Mouse (Mus musculus) lung, embryonic 14.5 days (tissue): ENCODE data around the gene Slc48a1. TPM values are rescaled to one million over a fixed set of nuclear protein-coding genes. Genes with fewer than 3 reads are reported as not detected.
A peak's percentile ranks its signal among the peaks of the same experiment; 100 is the strongest.

Experiments used
- ATAC-seq: fragments of 200-750 bp; cut with Nextera tagmentation; 2 replicates; pipeline ENCODE4 v1.8.0; 2017; ENCODE audit warnings: mild to moderate bottlenecking, moderate TSS enrichment, moderate library complexity; ENCODE audit not compliant: insufficient read depth
- DNase-seq: peaks from one replicate; pipeline ENCODE4 v3.0.0-alpha.2; 2015
- H3K27ac ChIP-seq: fragments of 300-500 bp; sonication (generic); 2 replicates; pipeline ENCODE4 v1.5.1; 2014; ENCODE audit warnings: low read depth, mild to moderate bottlenecking, moderate library complexity
- H3K27me3 ChIP-seq: fragments of 300-500 bp; sonication (generic); 2 replicates; pipeline ENCODE4 v1.6.1; 2014; ENCODE audit warnings: low read length, control low read depth; ENCODE audit not compliant: insufficient read depth
- H3K36me3 ChIP-seq: fragments of 300-500 bp; sonication (generic); 2 replicates; pipeline ENCODE4 v1.6.1; 2014; ENCODE audit warnings: control low read depth; ENCODE audit not compliant: insufficient read depth
- H3K4me1 ChIP-seq: fragments of 300-500 bp; sonication (generic); 2 replicates; pipeline ENCODE4 v1.6.1; 2014; ENCODE audit warnings: antibody characterized with exemption, control low read depth; ENCODE audit not compliant: insufficient read depth
- H3K4me2 ChIP-seq: fragments of 300-500 bp; sonication (generic); 2 replicates; pipeline ENCODE4 v1.6.1; 2014; ENCODE audit warnings: mild to moderate bottlenecking
- H3K4me3 ChIP-seq: fragments of 300-500 bp; sonication (generic); 2 replicates; pipeline ENCODE4 v1.5.1; 2014; ENCODE audit warnings: low read depth, low read length
- H3K9ac ChIP-seq: fragments of 300-500 bp; sonication (generic); 2 replicates; pipeline ENCODE4 v1.6.1; 2014
- H3K9me3 ChIP-seq: fragments of 300-500 bp; sonication (generic); 2 replicates; pipeline ENCODE4 v1.6.1; 2016; ENCODE audit warnings: low read depth, low read length, control low read depth
- CTCF ChIP-seq: IDR thresholded peaks from 2 replicates; pipeline ENCODE4 v1.5.1; 2016; ENCODE audit warnings: antibody characterized with exemption, low read depth
- WGBS: fragments of 180-500 bp; shearing (Covaris S2); extraction: QIAGEN DNeasy Blood & Tissue Kit; methylation state at CpG from one replicate; pipeline ENCODE4 v1.1.7; 2014; 5-methylcytosine and 5-hydroxymethylcytosine counted together
- polyA plus RNA-seq: library from polyadenylated mRNA; unstranded; fragments of >200 nt; fragmentation: Nextera tagmentation; extraction: Ambion mirVana; gene quantifications from 2 replicates; pipeline ENCODE4 v1.2.1, GENCODE M21; 2014

Slc48a1 gene
- polyA plus RNA-seq, 1 experiment from 2014 or later: 25.3 TPM

GRCm38 (mm10) chr15:97767280-97768186, 10.8 kb upstream of the Slc48a1 start, which contains the start of gene Rapgef3:
Rapgef3 (minus strand) TSS chr15:97767972.
- H3K27me3 ChIP-seq: peaks cover 7% of the 10 kb centered on the region; the same call in 1 of the 2 replicates
- peak within 1 kb of the TSS; percentile 59 for H3K9ac ChIP-seq
- peak within 1 kb of the TSS; percentile 42 for H3K4me3 ChIP-seq
- TF ChIP-seq CTCF: peak; percentile 78
- peak within 1 kb of the TSS; percentile 76; the same call in 1 of the 2 replicates for H3K27ac ChIP-seq
- ATAC-seq: peak; percentile 91
- no peaks in the 10 kb centered on the region for H3K36me3 ChIP-seq
- H3K4me2 ChIP-seq: peak within 1 kb of the TSS; percentile 78
- H3K4me1 ChIP-seq: peaks cover 32% of the 10 kb centered on the region
- peak; percentile 86 for DNase-seq
- under 1% methylated on average over 44 of the region's 44 CpGs for WGBS
- H3K9me3 ChIP-seq: no peaks in the 10 kb centered on the region

DNA sequence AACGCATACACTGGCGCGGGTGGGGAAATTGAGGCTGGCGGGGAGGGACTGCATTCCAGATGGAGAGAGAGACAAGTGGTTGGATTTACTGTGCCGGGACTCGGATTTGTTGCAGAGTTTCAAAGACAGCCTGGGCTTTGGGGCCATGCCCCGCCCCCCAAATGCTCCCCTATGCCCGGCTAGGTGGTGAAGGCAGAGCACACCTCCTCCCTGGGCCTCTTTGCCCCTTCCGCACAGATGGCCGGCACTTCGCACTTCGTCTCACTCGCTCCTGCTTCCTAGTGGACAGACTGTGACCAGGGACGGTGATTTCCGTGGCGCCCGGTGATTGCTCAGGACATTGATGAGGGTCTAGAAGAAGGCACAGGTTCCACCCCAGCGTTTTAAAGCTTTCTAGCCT, 10.1 kb upstream of the Slc48a1 start:
- ATAC-seq: peak; percentile 18
- no peak for DNase-seq
- H3K27ac ChIP-seq: peak overlapping the region; percentile 76; the same call in 1 of the 2 replicates
- no peaks in the 10 kb centered on the region for H3K36me3 ChIP-seq
- peak overlapping the region; percentile 78 for H3K4me2 ChIP-seq
- peak overlapping the region; percentile 42 for H3K4me3 ChIP-seq
- H3K9ac ChIP-seq: peak overlapping the region; percentile 59
- TF ChIP-seq CTCF: 0 out of 2 replicates have a peak, but pooled peaks have one; percentile 31
- 3% methylated on average over 18 of the region's 18 CpGs for WGBS
- peaks cover 7% of the 10 kb centered on the region; the same call in 1 of the 2 replicates for H3K27me3 ChIP-seq
- H3K4me1 ChIP-seq: peaks cover 39% of the 10 kb centered on the region
- H3K9me3 ChIP-seq: no peaks in the 10 kb centered on the region

DNA sequence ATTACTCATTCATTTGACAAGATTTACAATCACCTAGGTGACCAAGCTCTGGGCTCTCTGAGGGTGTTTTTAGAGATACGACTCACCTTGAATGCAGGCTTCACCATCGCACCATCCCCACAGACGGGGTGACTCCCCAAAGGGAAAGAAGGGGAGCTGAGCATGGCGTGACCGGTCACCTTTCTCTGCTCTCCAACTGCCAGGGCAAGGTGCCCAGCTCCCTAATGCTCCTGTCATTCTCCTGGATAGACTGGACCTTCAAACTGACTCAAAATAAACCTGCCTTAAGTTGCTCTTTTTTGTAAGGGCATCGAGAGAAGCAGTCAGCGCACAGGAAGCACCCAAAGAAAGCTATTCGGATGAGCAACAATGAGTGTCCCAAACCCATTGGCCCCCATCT, 8.0 kb upstream of the Slc48a1 start:
- H3K9me3 ChIP-seq: no peaks in the 10 kb centered on the region
- no peak for TF ChIP-seq CTCF
- ATAC-seq: no peak
- no peak overlapping the region for H3K4me3 ChIP-seq
- H3K27me3 ChIP-seq: peaks cover 7% of the 10 kb centered on the region; the same call in 1 of the 2 replicates
- no peak overlapping the region for H3K27ac ChIP-seq
- H3K36me3 ChIP-seq: no peaks in the 10 kb centered on the region
- peaks cover 42% of the 10 kb centered on the region for H3K4me1 ChIP-seq
- 81% methylated on average over 8 of the region's 8 CpGs for WGBS
- H3K9ac ChIP-seq: no peak overlapping the region
- DNase-seq: no peak
- no peak overlapping the region for H3K4me2 ChIP-seq

DNA sequence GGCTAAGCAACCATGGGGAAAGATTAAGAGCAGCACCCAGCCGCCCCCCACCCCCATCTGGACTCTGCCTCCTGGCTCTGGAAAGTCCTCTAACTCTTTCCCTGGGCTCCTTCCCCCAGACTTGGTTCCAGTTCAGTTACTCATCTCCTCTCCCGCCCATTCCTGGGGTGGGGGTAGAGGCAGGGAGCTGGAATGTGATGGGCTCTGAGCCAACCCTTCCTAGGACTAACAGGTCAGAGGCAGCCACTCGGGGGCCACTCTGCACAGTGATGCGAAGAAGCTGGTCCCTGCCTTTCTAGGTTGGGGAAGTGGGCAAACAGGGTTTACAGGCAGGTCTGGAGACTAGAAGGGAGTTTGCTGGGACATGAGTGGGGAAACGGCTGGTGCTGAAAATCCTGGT, 5.2 kb upstream of the Slc48a1 start:
- Histone ChIP-seq H3K9ac (no peak overlapping the region), H3K4me1 (peaks cover 24% of the 10 kb centered on the region), H3K4me2 (peak overlapping the region; percentile 37; the same call in 1 of the 2 replicates), H3K36me3 (no peaks in the 10 kb centered on the region), H3K9me3 (no peaks in the 10 kb centered on the region), H3K27me3 (no peaks in the 10 kb centered on the region), H3K27ac (peak overlapping the region; percentile 93), H3K4me3 (no peak overlapping the region)
- ATAC-seq (peak; percentile 86), DNase-seq (peak; percentile 94)
- WGBS: 11% methylated on average over 5 of the region's 5 CpGs
- no peak for TF ChIP-seq CTCF

GRCm38 (mm10) chr15:97773961-97774370, 4.4 kb upstream of the Slc48a1 start:
- no peaks in the 10 kb centered on the region for H3K36me3 ChIP-seq
- H3K4me1 ChIP-seq: peaks cover 23% of the 10 kb centered on the region
- WGBS: 44% methylated on average over 5 of the region's 5 CpGs
- peak overlapping the region; percentile 93 for H3K27ac ChIP-seq
- no peak for TF ChIP-seq CTCF
- H3K9ac ChIP-seq: no peak overlapping the region
- ATAC-seq (peak; percentile 46; the same call in 1 of the 2 replicates), DNase-seq (peak; percentile 70)
- H3K4me2 ChIP-seq: peak overlapping the region; percentile 37; the same call in 1 of the 2 replicates
- H3K4me3 ChIP-seq: no peak overlapping the region
- no peaks in the 10 kb centered on the region for H3K27me3 ChIP-seq
- no peaks in the 10 kb centered on the region for H3K9me3 ChIP-seq

DNA sequence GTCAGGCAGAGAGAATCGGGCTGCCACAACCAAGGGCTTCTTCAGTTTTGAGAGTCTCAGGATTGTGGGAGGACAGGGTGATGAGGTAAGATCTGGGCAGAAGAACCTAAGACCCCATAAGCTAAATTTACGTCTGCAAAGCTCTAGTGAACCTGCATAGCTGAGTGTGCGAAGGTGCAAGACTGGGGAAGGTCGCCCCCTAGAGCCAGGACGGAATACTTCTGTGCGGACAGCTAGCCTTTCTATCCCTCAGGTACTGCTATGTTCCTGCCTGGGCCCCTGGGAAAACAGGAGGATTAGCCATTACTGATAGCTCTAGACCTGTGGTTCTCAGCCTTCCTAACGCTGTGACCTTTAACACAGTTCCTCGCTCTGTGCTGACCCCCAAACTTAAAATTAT, 1.8 kb upstream of the Slc48a1 start:
- Histone ChIP-seq H3K27ac (no peak overlapping the region), H3K4me1 (peaks cover 23% of the 10 kb centered on the region), H3K36me3 (no peaks in the 10 kb centered on the region), H3K4me3 (no peak overlapping the region), H3K4me2 (no peak overlapping the region), H3K27me3 (no peaks in the 10 kb centered on the region), H3K9me3 (no peaks in the 10 kb centered on the region), H3K9ac (no peak overlapping the region)
- WGBS: 12% methylated on average over 8 of the region's 8 CpGs
- TF ChIP-seq CTCF: peak; percentile 85
- ATAC-seq (no peak), DNase-seq (peak; percentile 85)

DNA sequence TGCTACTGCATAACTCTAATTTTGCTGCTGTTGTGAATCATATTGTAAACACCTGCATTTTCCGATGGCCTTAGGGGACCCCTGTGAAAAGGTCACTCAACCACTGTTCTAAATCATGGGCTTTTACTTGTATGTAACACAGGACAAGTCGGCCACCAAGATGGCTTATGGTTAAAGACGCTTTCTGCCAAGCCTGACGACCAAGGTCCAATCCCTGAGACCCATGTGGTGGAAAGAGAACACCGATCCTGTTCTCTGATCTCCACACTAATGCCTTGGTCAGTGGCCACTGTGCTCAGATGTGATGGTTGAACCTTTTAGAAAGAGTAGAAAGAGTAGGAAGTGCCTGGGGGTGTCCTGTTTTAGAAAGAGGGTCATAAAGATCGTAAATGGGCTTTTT, 1.4 kb upstream of the Slc48a1 start:
- DNase-seq (no peak), ATAC-seq (no peak)
- TF ChIP-seq CTCF: no peak
- H3K36me3 ChIP-seq: no peaks in the 10 kb centered on the region
- H3K9me3 ChIP-seq: no peaks in the 10 kb centered on the region
- no peak overlapping the region for H3K27ac ChIP-seq
- peaks cover 23% of the 10 kb centered on the region for H3K4me1 ChIP-seq
- H3K4me3 ChIP-seq: no peak overlapping the region
- H3K27me3 ChIP-seq: no peaks in the 10 kb centered on the region
- no peak overlapping the region for H3K9ac ChIP-seq
- WGBS: 80% methylated on average over 6 of the region's 6 CpGs
- no peak overlapping the region for H3K4me2 ChIP-seq
